Mouse (Mus musculus) forebrain, embryonic 14.5 days (tissue): Measurements from ENCODE around the gene Dner. TPM values are rescaled to one million over a fixed set of nuclear protein-coding genes. Genes with fewer than 3 reads are reported as not detected.

Experiments
- ATAC-seq: fragments of 200-750 bp; cut with Nextera tagmentation; 2 replicates; pipeline ENCODE4 v1.8.0; 2017; ENCODE audit warnings: mild to moderate bottlenecking, moderate library complexity
- DNase-seq: peaks from one replicate; pipeline ENCODE4 v3.0.0-alpha.2; 2015; ENCODE audit warnings: low spot score
- H3K27ac ChIP-seq: fragments of 300-500 bp; sonication (generic); 2 replicates; pipeline ENCODE4 v1.5.1; 2014; ENCODE audit warnings: low read depth, mild to moderate bottlenecking, control low read depth, low read length, moderate library complexity
- H3K27me3 ChIP-seq: fragments of 300-500 bp; sonication (generic); replicated peaks from 2 replicates; pipeline ENCODE4 v1.6.1; 2014; ENCODE audit warnings: low read length, control low read depth, mixed read lengths; ENCODE audit not compliant: control insufficient read depth, insufficient read depth
- H3K36me3 ChIP-seq: fragments of 300-500 bp; sonication (generic); 2 replicates; pipeline ENCODE4 v1.6.1; 2014; ENCODE audit warnings: low read length, control low read depth; ENCODE audit not compliant: control insufficient read depth, insufficient read depth
- H3K4me1 ChIP-seq: fragments of 300-500 bp; sonication (generic); 2 replicates; pipeline ENCODE4 v1.6.1; 2014; ENCODE audit warnings: antibody characterized with exemption, low read length, control low read depth; ENCODE audit not compliant: control insufficient read depth, insufficient read depth
- H3K4me2 ChIP-seq: fragments of 300-500 bp; sonication (generic); 2 replicates; pipeline ENCODE4 v1.6.1; 2014; ENCODE audit warnings: mild to moderate bottlenecking, control low read depth, low read length
- H3K4me3 ChIP-seq: fragments of 300-500 bp; sonication (generic); 2 replicates; pipeline ENCODE4 v1.5.1; 2014; ENCODE audit warnings: low read depth, low read length, control low read depth
- H3K9ac ChIP-seq: fragments of 300-500 bp; sonication (generic); 2 replicates; pipeline ENCODE4 v1.6.1; 2014; ENCODE audit warnings: mild to moderate bottlenecking, low read length, control low read depth, moderate library complexity
- H3K9me3 ChIP-seq: fragments of 300-500 bp; sonication (generic); replicated peaks from 2 replicates; pipeline ENCODE4 v1.6.1; 2016; ENCODE audit warnings: low read length, control low read depth, mixed read lengths; ENCODE audit not compliant: control insufficient read depth
- WGBS: fragments of 180-500 bp; shearing (Covaris S2); extraction: QIAGEN DNeasy Blood & Tissue Kit; methylation state at CpG from one replicate; pipeline ENCODE4 v1.1.7; 2014; 5-methylcytosine and 5-hydroxymethylcytosine counted together
- polyA plus RNA-seq: library from polyadenylated mRNA; unstranded; fragments of >200 nt; fragmentation: Nextera tagmentation; extraction: Ambion mirVana; gene quantifications from 2 replicates; pipeline ENCODE4 v1.2.1, GENCODE M21; 2014

The Dner gene
- polyA plus RNA-seq, 1 experiment from 2014 or later = 103 TPM

DNA sequence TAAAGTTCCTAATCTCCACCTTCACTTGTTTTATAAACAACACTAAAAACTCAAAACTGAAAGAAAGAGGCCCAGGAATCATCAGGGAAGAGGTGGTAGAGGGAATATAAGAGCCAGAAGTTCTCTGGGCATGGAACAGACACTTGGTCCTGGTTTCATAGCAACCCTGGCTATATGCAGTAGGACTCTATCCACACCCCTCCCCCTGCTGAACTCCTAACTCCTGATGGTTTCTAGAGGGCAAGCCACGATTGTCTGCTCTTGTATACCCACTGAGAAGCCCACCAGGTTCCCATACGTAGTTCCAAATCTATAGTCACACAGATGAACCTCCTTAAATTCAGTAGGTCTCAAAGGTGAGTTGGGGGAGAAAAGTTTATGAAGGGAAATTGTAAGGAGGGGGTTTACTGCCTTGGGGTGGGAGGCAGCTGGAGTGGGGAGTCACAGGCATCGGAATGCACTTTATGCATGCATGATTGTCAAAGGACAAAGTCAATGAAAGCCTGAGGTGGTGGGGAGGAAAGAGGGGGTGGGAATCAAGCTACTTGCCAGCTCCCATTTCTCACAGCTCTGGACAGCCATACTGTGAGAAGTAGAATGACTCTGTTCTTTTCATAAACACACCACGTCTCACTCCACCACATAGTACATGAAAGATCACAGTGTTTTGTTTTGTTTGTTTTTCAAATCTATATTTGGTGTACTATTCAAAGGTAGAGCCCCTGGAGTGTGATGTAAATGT, 31.5 kb downstream of the Dner start:
- ATAC-seq (no peak), DNase-seq (no peak)
- Histone ChIP-seq H3K4me1 (no peaks in the 10 kb centered on the region), H3K27me3 (no peaks in the 10 kb centered on the region), H3K9ac (no peak overlapping the region), H3K36me3 (no peaks in the 10 kb centered on the region), H3K27ac (no peak overlapping the region), H3K4me2 (no peak overlapping the region), H3K9me3 (no peaks in the 10 kb centered on the region), H3K4me3 (no peak overlapping the region)
- WGBS = 35% methylated on average over 4 of the region's 4 CpGs

DNA sequence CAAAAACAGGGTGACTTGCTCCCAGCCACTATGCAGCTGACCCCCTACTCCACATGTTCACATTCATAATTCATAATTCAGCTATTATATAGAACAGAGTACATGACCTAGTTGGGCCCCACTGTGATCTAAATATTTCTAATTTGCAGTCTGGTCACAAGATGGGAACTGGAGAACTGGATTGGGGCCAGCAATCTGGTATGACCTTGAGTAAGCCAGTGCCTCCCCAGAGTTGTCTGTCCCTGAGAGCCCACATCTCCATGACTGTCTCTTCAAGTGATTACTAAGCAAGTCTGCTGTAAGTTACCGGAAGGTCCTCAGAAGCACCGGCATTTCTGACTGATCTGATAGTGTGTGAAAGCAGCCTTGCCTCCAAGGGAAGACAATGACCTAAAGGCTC, 49.2 kb downstream of the Dner start:
- Histone ChIP-seq H3K27me3 (no peaks in the 10 kb centered on the region), H3K4me1 (no peaks in the 10 kb centered on the region), H3K9ac (no peak overlapping the region), H3K27ac (no peak overlapping the region), H3K4me2 (no peak overlapping the region), H3K9me3 (no peaks in the 10 kb centered on the region), H3K36me3 (no peaks in the 10 kb centered on the region), H3K4me3 (no peak overlapping the region)
- DNase-seq (no peak), ATAC-seq (no peak)
- WGBS = 84% methylated on average over 2 of the region's 2 CpGs

DNA sequence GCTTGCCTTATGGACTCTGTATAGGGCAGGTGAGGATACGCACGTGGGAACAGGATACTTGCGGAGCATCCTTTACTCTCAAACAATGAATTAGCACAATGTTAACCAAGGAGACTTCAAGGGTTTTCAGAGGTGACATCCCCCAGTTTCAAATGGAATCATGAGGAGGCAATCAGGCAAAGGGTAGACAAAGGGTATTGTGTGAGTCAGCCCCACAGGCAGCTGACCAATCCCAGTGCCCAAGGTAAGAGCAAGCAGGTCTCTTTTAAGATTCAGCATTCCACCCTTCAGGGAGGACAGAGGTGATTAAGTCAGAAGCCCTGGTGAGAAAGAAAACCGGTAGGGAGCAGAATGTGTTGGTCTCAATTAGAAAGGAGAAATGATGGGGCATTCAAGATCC, 55.6 kb downstream of the Dner start:
- Histone ChIP-seq H3K9ac (no peak overlapping the region), H3K27me3 (no peaks in the 10 kb centered on the region), H3K4me3 (no peak overlapping the region), H3K4me1 (no peaks in the 10 kb centered on the region), H3K36me3 (no peaks in the 10 kb centered on the region), H3K9me3 (no peaks in the 10 kb centered on the region), H3K4me2 (no peak overlapping the region), H3K27ac (no peak overlapping the region)
- WGBS = 60% methylated on average over 4 of the region's 4 CpGs
- ATAC-seq (no peak), DNase-seq (no peak)

DNA sequence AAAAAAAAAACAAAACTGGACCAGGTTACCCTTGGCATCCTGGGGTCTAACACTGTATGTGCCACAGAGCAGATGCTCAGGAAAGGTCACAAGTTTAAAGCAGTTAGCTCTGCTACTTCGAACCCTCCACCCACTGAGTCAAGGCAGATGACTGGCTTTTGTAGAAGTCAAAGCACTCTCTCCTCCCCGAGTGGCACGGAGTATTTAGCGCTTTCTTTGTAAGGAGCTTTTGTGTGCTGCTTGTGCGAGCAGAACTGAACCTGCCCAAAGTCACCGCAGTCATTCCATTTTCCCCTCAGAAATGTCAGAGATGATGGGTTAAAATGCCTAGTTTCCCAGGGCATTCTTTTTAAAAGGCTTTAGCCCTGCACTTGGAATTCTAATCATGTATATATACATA, 59.1 kb downstream of the Dner start:
- H3K4me1 ChIP-seq = no peaks in the 10 kb centered on the region
- no peak overlapping the region; the same call in 1 of the 2 replicates for H3K9ac ChIP-seq
- H3K27me3 ChIP-seq = no peaks in the 10 kb centered on the region
- DNase-seq (peak; percentile 30), ATAC-seq (peak; percentile 26; the same call in 1 of the 2 replicates)
- no peak overlapping the region for H3K4me2 ChIP-seq
- no peak overlapping the region for H3K27ac ChIP-seq
- H3K4me3 ChIP-seq = no peak overlapping the region
- H3K9me3 ChIP-seq = no peaks in the 10 kb centered on the region
- no peaks in the 10 kb centered on the region for H3K36me3 ChIP-seq
- WGBS = 10% methylated on average over 6 of the region's 6 CpGs

DNA sequence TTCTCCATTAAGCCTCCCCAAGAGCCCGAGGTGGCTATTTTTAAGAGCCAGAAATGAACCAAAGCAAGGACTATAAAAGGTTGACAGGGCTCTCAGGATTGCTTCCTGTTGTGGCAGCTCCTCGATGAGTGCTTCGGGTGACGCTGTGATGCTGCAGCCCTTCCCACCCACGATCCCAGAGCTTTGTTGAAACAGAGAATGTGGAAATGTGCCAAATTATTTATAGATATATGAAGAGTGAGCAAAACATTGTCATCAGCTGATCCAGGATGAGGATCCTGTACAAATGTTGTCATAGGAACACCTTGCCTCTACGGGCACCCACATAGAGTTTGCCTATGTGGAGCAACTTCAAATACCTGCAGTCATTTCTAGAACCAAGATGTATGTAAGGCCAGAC, 67.8 kb downstream of the Dner start:
- Histone ChIP-seq H3K9ac (no peak overlapping the region), H3K4me1 (no peaks in the 10 kb centered on the region), H3K4me3 (no peak overlapping the region), H3K36me3 (no peaks in the 10 kb centered on the region), H3K27me3 (no peaks in the 10 kb centered on the region), H3K27ac (no peak overlapping the region), H3K9me3 (no peaks in the 10 kb centered on the region), H3K4me2 (no peak overlapping the region)
- 87% methylated on average over 6 of the region's 6 CpGs for WGBS
- no peak for ATAC-seq
- no peak for DNase-seq

DNA sequence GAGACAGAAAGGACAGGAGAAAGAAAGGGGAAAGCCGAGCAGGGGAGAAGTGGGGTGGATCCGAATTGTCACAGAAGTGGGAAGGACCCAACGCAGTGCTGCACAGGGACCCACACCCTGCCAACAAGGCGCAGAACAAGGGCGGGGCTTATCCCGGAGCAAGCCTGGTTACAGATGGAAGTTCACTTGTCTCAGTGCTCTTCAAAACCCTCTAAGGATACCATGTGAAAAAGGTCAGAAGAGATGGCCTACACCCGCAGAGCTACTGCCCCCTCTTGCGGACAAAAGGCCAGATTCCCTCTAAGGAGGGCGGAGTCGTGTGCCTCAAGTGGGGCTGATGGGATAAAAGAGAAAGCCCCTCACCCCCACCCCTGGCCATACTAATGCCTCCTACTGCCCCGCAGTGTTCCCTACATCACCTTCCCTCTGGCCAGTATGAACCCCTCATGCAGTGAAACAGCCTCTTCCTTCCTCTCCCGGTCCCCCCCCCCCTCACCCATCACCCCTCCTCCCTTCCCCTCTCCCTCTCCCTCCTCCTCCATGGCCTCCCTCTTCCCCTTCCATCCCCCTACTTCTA, 73.0 kb downstream of the Dner start:
- no peak overlapping the region for H3K4me2 ChIP-seq
- no peaks in the 10 kb centered on the region for H3K36me3 ChIP-seq
- 23% methylated on average over 12 of the region's 12 CpGs for whole genome bisulfite sequencing
- H3K4me1 ChIP-seq = peaks cover 20% of the 10 kb centered on the region
- no peak overlapping the region for H3K4me3 ChIP-seq
- no peak overlapping the region for H3K9ac ChIP-seq
- ATAC-seq = no peak
- no peaks in the 10 kb centered on the region for H3K27me3 ChIP-seq
- DNase-seq = no peak
- H3K27ac ChIP-seq = 0 out of 2 replicates have a peak overlapping the region, but pooled peaks have one; percentile 14
- no peaks in the 10 kb centered on the region for H3K9me3 ChIP-seq

DNA sequence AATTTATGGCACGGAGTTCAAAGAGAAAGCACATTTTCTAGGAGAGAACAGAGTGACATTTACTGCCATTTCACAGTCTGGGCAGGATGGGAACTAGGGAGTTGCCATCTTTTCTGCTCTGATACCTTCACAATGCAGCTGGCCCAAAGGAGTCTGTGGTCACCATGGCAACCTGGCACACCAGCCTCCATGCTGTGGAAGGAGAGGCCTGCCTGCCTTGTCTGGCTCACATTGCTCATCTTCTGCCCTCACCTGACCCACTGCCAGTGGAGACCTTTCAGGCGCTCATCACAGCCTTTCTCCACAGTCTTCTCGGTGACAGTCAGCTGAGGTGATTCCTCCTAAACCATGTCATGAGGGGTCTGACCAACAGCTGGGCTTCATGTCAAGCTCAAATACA, 74.7 kb downstream of the Dner start:
- Histone ChIP-seq H3K4me2 (peak overlapping the region; percentile 20; the same call in 1 of the 2 replicates), H3K9me3 (no peaks in the 10 kb centered on the region), H3K27ac (peak overlapping the region; percentile 55), H3K4me3 (no peak overlapping the region), H3K36me3 (no peaks in the 10 kb centered on the region), H3K4me1 (peaks cover 22% of the 10 kb centered on the region), H3K27me3 (no peaks in the 10 kb centered on the region), H3K9ac (no peak overlapping the region; the same call in 1 of the 2 replicates)
- peak; percentile 90 for ATAC-seq
- WGBS = 30% methylated on average over 3 of the region's 3 CpGs
- DNase-seq = peak; percentile 86

DNA sequence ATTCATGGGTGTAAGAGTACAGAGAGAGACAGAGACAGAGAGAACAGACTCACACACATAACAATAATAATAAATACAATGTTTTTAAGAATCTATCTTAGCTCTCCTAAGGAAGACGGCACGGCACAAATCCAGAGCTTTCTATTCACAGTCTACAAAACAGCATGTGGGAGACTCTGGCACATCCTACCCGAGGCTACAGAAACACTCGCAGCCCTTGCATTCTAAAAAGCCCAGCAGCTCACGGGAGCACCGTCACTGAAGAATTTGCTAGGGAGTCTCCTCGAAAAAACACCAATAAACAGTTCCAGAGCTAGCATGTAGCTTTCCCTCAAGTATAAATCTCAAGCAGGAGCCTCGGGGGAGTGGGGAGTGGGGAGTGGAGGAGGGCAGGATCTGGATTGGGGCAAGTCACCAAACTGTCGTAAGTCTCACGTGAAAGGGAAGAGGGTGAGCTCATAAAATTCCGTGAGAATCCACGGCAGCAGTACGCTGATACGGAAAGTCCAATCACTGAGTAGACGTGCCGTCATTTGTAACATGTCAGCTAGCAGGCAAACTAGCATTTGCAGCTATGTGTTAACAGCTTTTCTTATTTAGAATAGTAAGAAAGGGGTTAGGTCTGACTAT, 76.8 kb downstream of the Dner start:
- 38% methylated on average over 16 of the region's 16 CpGs for WGBS
- peaks cover 26% of the 10 kb centered on the region for H3K4me1 ChIP-seq

DNA sequence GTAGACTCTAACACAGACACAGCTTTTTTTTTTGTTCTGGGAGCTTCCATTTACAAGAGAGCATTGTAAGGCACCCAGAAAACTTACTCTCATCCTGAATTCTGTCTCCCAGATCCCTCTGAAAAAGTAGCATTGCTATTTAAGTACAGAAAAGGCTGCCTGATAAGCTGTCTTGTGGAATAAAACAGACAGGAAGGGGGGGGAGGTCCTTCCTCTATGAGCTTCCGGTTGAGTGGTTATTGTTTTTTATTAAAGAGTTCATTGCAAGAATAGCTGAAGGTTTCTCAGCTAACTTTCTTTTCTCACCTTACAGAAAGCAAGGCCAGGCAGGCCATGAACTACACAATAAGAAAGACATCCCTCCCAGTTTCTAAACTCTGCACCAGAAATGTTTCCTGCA, 77.9 kb downstream of the Dner start:
- no peak overlapping the region for H3K27ac ChIP-seq
- H3K4me2 ChIP-seq = no peak overlapping the region
- no peaks in the 10 kb centered on the region for H3K27me3 ChIP-seq
- no peaks in the 10 kb centered on the region for H3K9me3 ChIP-seq
- no peak overlapping the region for H3K4me3 ChIP-seq
- no peak overlapping the region for H3K9ac ChIP-seq
- no peaks in the 10 kb centered on the region for H3K36me3 ChIP-seq
- H3K4me1 ChIP-seq = peaks cover 26% of the 10 kb centered on the region
- no peak for ATAC-seq
- DNase-seq = no peak
- 34% methylated on average over 1 of the region's 1 CpGs for WGBS

More for the DNA sequence above, 76.8 kb downstream of the Dner start:
- no peak overlapping the region for H3K4me3 ChIP-seq
- peak overlapping the region; percentile 26; the same call in 1 of the 2 replicates for H3K9ac ChIP-seq
- ATAC-seq (no peak), DNase-seq (peak; percentile 41)
- 0 out of 2 replicates have a peak overlapping the region, but pooled peaks have one; percentile 3 for H3K4me2 ChIP-seq
- H3K27me3 ChIP-seq = no peaks in the 10 kb centered on the region
- 0 out of 2 replicates have a peak overlapping the region, but pooled peaks have one; percentile 30 for H3K27ac ChIP-seq
- no peaks in the 10 kb centered on the region for H3K36me3 ChIP-seq
- no peaks in the 10 kb centered on the region for H3K9me3 ChIP-seq
